Mouse (Mus musculus): ENCODE measurements around the gene Aqp11.

- TF ChIP-seq POLR2A (IDR thresholded peaks at IDR 0.05; ENCODE audit: extremely low read depth, insufficient read depth, low read length) (no peak), CTCF (IDR thresholded peaks at IDR 0.05; ENCODE audit: extremely low read depth, insufficient read depth, low read length) (no peak)
These were observed 27.3 kb upstream of the Aqp11 start for GRCm38 (mm10) chr7:97765181-97765962.

All from cortical plate, adult 2 months (tissue).